Mouse (Mus musculus) T-cell, adult 2 months (primary cell): ENCODE measurements at regions not wholly inside any gene's neighbourhood (a gene's known extent, or its start where the extent isn't known, plus 50 kb on each side); places are given as distances from the start of the nearest gene placed in this dataset.
A peak's percentile ranks its signal among the peaks of the same experiment; 100 is the strongest.

Experiments
- DNase-seq: peaks from one replicate; pipeline ENCODE4 v3.0.0; 2022; ENCODE audit warnings: low spot score

GRCm38 (mm10) chr2:178715500-178716245, 285.3 kb downstream of the Cdh26 start:
- DNase-seq = no peak

GRCm38 (mm10) chr2:178718048-178718447, 287.7 kb downstream of the Cdh26 start:
- DNase-seq = no peak

- DNase-seq = no peak
Measured at GRCm38 (mm10) chr2:178723455-178723854, 293.1 kb downstream of the Cdh26 start.

- no peak for DNase-seq
Measured at GRCm38 (mm10) chr2:178724228-178724627, 293.9 kb downstream of the Cdh26 start.

GRCm38 (mm10) chr2:178727930-178728793, 297.8 kb downstream of the Cdh26 start:
- DNase-seq = peak; percentile 35

- DNase-seq = no peak
Measured at GRCm38 (mm10) chr2:178728794-178729120, 298.4 kb downstream of the Cdh26 start.

- DNase-seq = no peak
Measured at GRCm38 (mm10) chr2:178735099-178735498, 304.8 kb downstream of the Cdh26 start.

- DNase-seq = no peak
Measured at GRCm38 (mm10) chr2:178744617-178745016, 314.3 kb downstream of the Cdh26 start.

GRCm38 (mm10) chr2:178745296-178746015, 315.1 kb downstream of the Cdh26 start:
- no peak for DNase-seq

GRCm38 (mm10) chr2:178751247-178751646, 320.9 kb downstream of the Cdh26 start:
- no peak for DNase-seq

- no peak for DNase-seq
Measured at GRCm38 (mm10) chr2:178758366-178758765, 328.0 kb downstream of the Cdh26 start.

GRCm38 (mm10) chr2:178768526-178768925, 338.2 kb downstream of the Cdh26 start:
- DNase-seq = no peak

- DNase-seq = no peak
Measured at GRCm38 (mm10) chr2:178769001-178769400, 338.7 kb downstream of the Cdh26 start.

GRCm38 (mm10) chr2:178771435-178771834, 341.1 kb downstream of the Cdh26 start:
- DNase-seq = no peak

- no peak for DNase-seq
Measured at GRCm38 (mm10) chr2:178771881-178772280, 341.6 kb downstream of the Cdh26 start.

GRCm38 (mm10) chr2:178784822-178785589, 354.7 kb downstream of the Cdh26 start:
- DNase-seq = no peak

GRCm38 (mm10) chr2:178785843-178786242, 355.5 kb downstream of the Cdh26 start:
- no peak for DNase-seq

- DNase-seq = no peak
Measured at GRCm38 (mm10) chr2:178795841-178796240, 365.5 kb downstream of the Cdh26 start.

- no peak for DNase-seq
Measured at GRCm38 (mm10) chr2:178801464-178801863, 371.1 kb downstream of the Cdh26 start.

- DNase-seq = no peak
Measured at GRCm38 (mm10) chr2:178805283-178805682, 375.0 kb downstream of the Cdh26 start.

GRCm38 (mm10) chr2:178821552-178821951, 391.2 kb downstream of the Cdh26 start:
- DNase-seq = no peak

GRCm38 (mm10) chr2:178830313-178830712, 400.0 kb downstream of the Cdh26 start:
- DNase-seq = no peak
